ENCODE assay signal across 10 mouse cellular contexts in the genomic region with DNA sequence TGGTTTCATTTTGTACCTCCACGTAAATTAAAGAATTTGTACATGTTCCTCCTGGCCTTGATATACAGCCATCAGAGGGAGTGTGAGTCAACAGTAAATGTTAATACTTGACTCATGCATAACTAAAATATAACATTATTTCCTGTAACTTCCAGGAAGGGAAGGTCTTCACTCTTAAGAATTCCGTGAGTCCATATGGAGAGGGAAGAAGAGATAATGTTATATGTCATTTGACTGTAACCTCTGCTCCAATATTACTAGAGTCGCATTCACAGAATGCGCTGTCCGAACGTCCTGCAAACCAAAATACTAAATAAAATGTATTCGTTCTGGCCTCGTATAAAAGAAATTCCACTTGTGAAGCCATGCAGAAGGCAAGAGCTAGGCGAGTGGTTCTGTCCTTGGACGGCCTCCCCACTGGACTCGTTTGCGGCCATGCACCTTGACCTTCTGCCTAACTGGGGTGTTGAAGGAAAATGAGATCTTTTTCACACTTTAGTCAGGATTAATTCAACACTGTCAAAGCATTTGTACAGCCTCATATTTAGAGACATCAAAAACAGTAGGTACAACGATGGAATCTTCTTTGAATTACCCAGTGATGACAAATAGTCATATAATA.
DNase-seq lines count a peak whose midpoint lies in the region; ATAC-seq and TF ChIP-seq lines count a peak whose summit lies in the region.
"Had no signal": no experiment of that assay in that cellular context is flagged by ENCODE, and none has a peak within 500 bp of the region (broad histone marks: within the 10 kb centered on the region; RNA-seq: fewer than 3 reads in every experiment).

No protein-coding gene starts in this region.

- ATAC-seq in hindbrain, embryonic 12.5 days (ENCODE audit: low FRiP score) = no peak
- ATAC-seq in kidney, embryonic 16.5 days (ENCODE audit: low FRiP score, low TSS enrichment) = no peak

- H3K4me3 ChIP-seq in hindbrain, embryonic 12.5 days = no peak overlapping the region
- no peak overlapping the region for H3K4me3 ChIP-seq in hindbrain, embryonic 10.5 days
- H3K4me3 ChIP-seq in E14TG2a.4 (replicated peaks; ENCODE audit: low read length) = peak overlapping the region; percentile 57
- no peak overlapping the region for H3K4me3 ChIP-seq in kidney, embryonic 16.5 days (ENCODE audit: low read length)

- 0 out of 2 replicates have a peak, but pooled peaks cover 3% of the 10 kb centered on the region for H3K36me3 ChIP-seq in hindbrain, embryonic 12.5 days
- H3K36me3 ChIP-seq in hindbrain, embryonic 10.5 days = 0 out of 2 replicates have a peak, but pooled peaks cover 9% of the 10 kb centered on the region
- H3K36me3 ChIP-seq in E14TG2a.4 (ENCODE audit: insufficient read depth, low read length) = no peaks in the 10 kb centered on the region
- no peaks in the 10 kb centered on the region for H3K36me3 ChIP-seq in kidney, embryonic 16.5 days (ENCODE audit: insufficient read depth, low read length)

- no peaks in the 10 kb centered on the region for H3K9me3 ChIP-seq in hindbrain, embryonic 12.5 days (replicated peaks)
- H3K9me3 ChIP-seq in hindbrain, embryonic 10.5 days = no peaks in the 10 kb centered on the region
- no peaks in the 10 kb centered on the region for H3K9me3 ChIP-seq in E14TG2a.4 (ENCODE audit: low read length)
- no peaks in the 10 kb centered on the region for H3K9me3 ChIP-seq in kidney, embryonic 16.5 days (ENCODE audit: low read length)

- TF ChIP-seq CTCF in E14TG2a.4 (conservative IDR thresholded peaks at IDR 0.05; ENCODE audit: low read length) = no peak

- 66% methylated on average over 13 of the region's 13 CpGs for WGBS in hindbrain, embryonic 12.5 days
- WGBS in hindbrain, embryonic 10.5 days = 66% methylated on average over 13 of the region's 13 CpGs
- 55% methylated on average over 13 of the region's 13 CpGs for WGBS in kidney, embryonic 16.5 days

- peaks cover 22% of the 10 kb centered on the region for H3K4me1 ChIP-seq in hindbrain, embryonic 12.5 days
- H3K4me1 ChIP-seq in hindbrain, embryonic 10.5 days (replicated peaks) = peaks cover 38% of the 10 kb centered on the region
- H3K4me1 ChIP-seq in E14TG2a.4 (replicated peaks; ENCODE audit: low read depth, low read length) = peaks cover 8% of the 10 kb centered on the region; the same call in 1 of the 2 replicates
- peaks cover 46% of the 10 kb centered on the region for H3K4me1 ChIP-seq in kidney, embryonic 16.5 days (ENCODE audit: insufficient read depth, low read length)

- peak overlapping the region; percentile 26; the same call in 1 of the 2 replicates for H3K4me2 ChIP-seq in hindbrain, embryonic 12.5 days (replicated peaks)
- H3K4me2 ChIP-seq in kidney, embryonic 16.5 days (replicated peaks; ENCODE audit: low read depth, low read length) = no peak overlapping the region
- H3K4me2 ChIP-seq: lung, embryonic 14.5 days had no signal

- H3K27me3 ChIP-seq in hindbrain, embryonic 12.5 days = no peaks in the 10 kb centered on the region
- no peaks in the 10 kb centered on the region for H3K27me3 ChIP-seq in hindbrain, embryonic 10.5 days (ENCODE audit: insufficient read depth, poor library complexity, severe bottlenecking)
- no peaks in the 10 kb centered on the region for H3K27me3 ChIP-seq in E14TG2a.4 (ENCODE audit: insufficient read depth, low read length)
- H3K27me3 ChIP-seq in kidney, embryonic 16.5 days (ENCODE audit: insufficient read depth, low read length) = no peaks in the 10 kb centered on the region

- no peak overlapping the region for H3K27ac ChIP-seq in hindbrain, embryonic 12.5 days
- no peak overlapping the region for H3K27ac ChIP-seq in hindbrain, embryonic 10.5 days
- 0 out of 2 replicates have a peak overlapping the region, but pooled peaks have one; percentile 0 for H3K27ac ChIP-seq in kidney, embryonic 16.5 days (ENCODE audit: low read length)

- H3K9ac ChIP-seq in hindbrain, embryonic 12.5 days = no peak overlapping the region
- H3K9ac ChIP-seq in kidney, embryonic 16.5 days (replicated peaks; ENCODE audit: low read length) = no peak overlapping the region
- H3K9ac ChIP-seq: lung, embryonic 14.5 days had no signal

- no peak for DNase-seq in hindbrain, embryonic 10.5 days (ENCODE audit: low spot score)
- DNase-seq in Muller cell, postnatal 12 days (ENCODE audit: inconsistent ontology term) = peak; percentile 82
- no peak for DNase-seq in ovary, adult 18-20 months (ENCODE audit: low spot score)
- no peak for DNase-seq in ovary, postnatal 36 days (ENCODE audit: low spot score)
- DNase-seq in cerebellum, postnatal 25 days = no peak
- DNase-seq: thymus, postnatal 36 days had no signal
